In genomic region chr12:112125903-112126302, GRCm38 (mm10) we compare ENCODE assay signal across 11 mouse cellular contexts. TPM values are rescaled to one million over a fixed set of nuclear protein-coding genes. Genes with fewer than 3 reads are reported as not detected.
A peak's percentile ranks its signal among the peaks of the same experiment; 100 is the strongest.
DNase-seq lines count a peak whose midpoint lies in the region; ATAC-seq and TF ChIP-seq lines count a peak whose summit lies in the region.
"Had no signal": no experiment of that assay in that cellular context is flagged by ENCODE, and none has a peak within 500 bp of the region (broad histone marks: within the 10 kb centered on the region; RNA-seq: fewer than 3 reads in every experiment).

No protein-coding gene starts in this region.

- H3K4me3 ChIP-seq in kidney, embryonic 14.5 days (ENCODE audit: low read length) = no peak overlapping the region
- H3K4me3 ChIP-seq in intestine, embryonic 16.5 days (ENCODE audit: low read length) = no peak overlapping the region
- H3K4me3 ChIP-seq in lung, embryonic 15.5 days = no peak overlapping the region
- H3K4me3 ChIP-seq in stomach, postnatal 0 days (ENCODE audit: low read depth, low read length) = no peak overlapping the region

- DNase-seq in kidney, adult 11 months = peak; percentile 72
- DNase-seq in stomach, postnatal 0 days (ENCODE audit: low spot score) = peak; percentile 96
- no peak for DNase-seq in left cerebral cortex, postnatal 14 days (ENCODE audit: low spot score in 2 of 2)
- DNase-seq in gastrocnemius, adult 8-10 months (ENCODE audit: low spot score in 2 of 2) = no peak
- no peak for DNase-seq in layer of hippocampus, postnatal 36 days
- DNase-seq: cerebellum, adult 9-11 months; heart, adult 18-20 months; thymus, postnatal 14 days had no signal

- H3K9ac ChIP-seq in kidney, embryonic 14.5 days (ENCODE audit: low read depth, low read length) = no peak overlapping the region
- no peak overlapping the region; the same call in 1 of the 2 replicates for H3K9ac ChIP-seq in intestine, embryonic 16.5 days (ENCODE audit: low read depth, low read length)
- no peak overlapping the region for H3K9ac ChIP-seq in lung, embryonic 15.5 days
- H3K9ac ChIP-seq in stomach, postnatal 0 days (ENCODE audit: low read length) = no peak overlapping the region

- no peaks in the 10 kb centered on the region for H3K36me3 ChIP-seq in kidney, embryonic 14.5 days (ENCODE audit: control insufficient read depth, insufficient read depth, low read length)
- no peaks in the 10 kb centered on the region for H3K36me3 ChIP-seq in intestine, embryonic 16.5 days (ENCODE audit: control insufficient read depth, insufficient read depth, low read length)
- H3K36me3 ChIP-seq in lung, embryonic 15.5 days = no peaks in the 10 kb centered on the region
- no peaks in the 10 kb centered on the region for H3K36me3 ChIP-seq in stomach, postnatal 0 days (ENCODE audit: control insufficient read depth, insufficient read depth, low read length)

- intact Hi-C loops in left cerebral cortex, postnatal 14 days (cut with DNase I) = no loop called here

- no peak for ATAC-seq in kidney, embryonic 14.5 days (ENCODE audit: low FRiP score, low TSS enrichment)
- ATAC-seq in intestine, embryonic 16.5 days = peak; percentile 8
- peak; percentile 23; the same call in 1 of the 2 replicates for ATAC-seq in lung, embryonic 15.5 days (ENCODE audit: borderline replicate concordance, extremely low read depth, low FRiP score, low TSS enrichment)
- ATAC-seq in stomach, postnatal 0 days (ENCODE audit: low FRiP score, low TSS enrichment) = peak; percentile 86

- WGBS in kidney, embryonic 14.5 days = 64% methylated on average over 14 of the region's 14 CpGs
- WGBS in intestine, embryonic 16.5 days = 60% methylated on average over 14 of the region's 14 CpGs
- WGBS in lung, embryonic 15.5 days = 58% methylated on average over 14 of the region's 14 CpGs
- 39% methylated on average over 14 of the region's 14 CpGs for WGBS in stomach, postnatal 0 days

- H3K4me1 ChIP-seq in kidney, embryonic 14.5 days (ENCODE audit: control insufficient read depth, insufficient read depth, low read length) = 0 out of 2 replicates have a peak, but pooled peaks cover 1% of the 10 kb centered on the region
- H3K4me1 ChIP-seq in intestine, embryonic 16.5 days (ENCODE audit: control insufficient read depth, insufficient read depth, low read length) = peaks cover 26% of the 10 kb centered on the region
- peaks cover 15% of the 10 kb centered on the region for H3K4me1 ChIP-seq in lung, embryonic 15.5 days
- H3K4me1 ChIP-seq in stomach, postnatal 0 days (replicated peaks; ENCODE audit: control insufficient read depth, insufficient read depth) = peaks cover 6% of the 10 kb centered on the region

- TF ChIP-seq EP300 in stomach, postnatal 0 days (optimal IDR thresholded peaks at IDR 0.05) = peak; percentile 86

- no peak for TF ChIP-seq CTCF in stomach, postnatal 0 days (IDR thresholded peaks at IDR 0.05; ENCODE audit: low read depth)

- no peak overlapping the region for H3K4me2 ChIP-seq in kidney, embryonic 14.5 days (replicated peaks; ENCODE audit: low read depth, low read length)
- no peak overlapping the region for H3K4me2 ChIP-seq in intestine, embryonic 16.5 days (ENCODE audit: low read depth, low read length)
- peak overlapping the region; percentile 27; the same call in 1 of the 2 replicates for H3K4me2 ChIP-seq in lung, embryonic 15.5 days
- no peak overlapping the region for H3K4me2 ChIP-seq in stomach, postnatal 0 days (replicated peaks; ENCODE audit: low read depth)

- H3K27ac ChIP-seq in kidney, embryonic 14.5 days (ENCODE audit: low read depth, low read length) = no peak overlapping the region
- H3K27ac ChIP-seq in intestine, embryonic 16.5 days (ENCODE audit: low read length) = peak overlapping the region; percentile 37; the same call in 1 of the 2 replicates
- H3K27ac ChIP-seq in lung, embryonic 15.5 days = peak overlapping the region; percentile 41
- H3K27ac ChIP-seq in stomach, postnatal 0 days (replicated peaks) = peak overlapping the region; percentile 88

- H3K9me3 ChIP-seq in kidney, embryonic 14.5 days (ENCODE audit: control insufficient read depth, low read length) = no peaks in the 10 kb centered on the region
- H3K9me3 ChIP-seq in intestine, embryonic 16.5 days (ENCODE audit: control insufficient read depth, low read length) = no peaks in the 10 kb centered on the region
- no peaks in the 10 kb centered on the region for H3K9me3 ChIP-seq in lung, embryonic 15.5 days
- no peaks in the 10 kb centered on the region for H3K9me3 ChIP-seq in stomach, postnatal 0 days (ENCODE audit: control insufficient read depth, low read length)

- H3K27me3 ChIP-seq in kidney, embryonic 14.5 days (ENCODE audit: control insufficient read depth, insufficient read depth, low read length) = peaks cover 17% of the 10 kb centered on the region
- no peaks in the 10 kb centered on the region; the same call in 1 of the 2 replicates for H3K27me3 ChIP-seq in intestine, embryonic 16.5 days (replicated peaks; ENCODE audit: control insufficient read depth, insufficient read depth, low read length)
- peaks cover 3% of the 10 kb centered on the region for H3K27me3 ChIP-seq in lung, embryonic 15.5 days
- H3K27me3 ChIP-seq in stomach, postnatal 0 days (ENCODE audit: control insufficient read depth, insufficient read depth, low read length) = no peaks in the 10 kb centered on the region

RNA-seq across cellular contexts. Expression of gene Aspg, which starts 19.4 kb away (rescaled TPM):
- 1.1 TPM in 2 replicates for polyA plus RNA-seq in kidney, embryonic 14.5 days (2014; fragmentation: Nextera tagmentation; extraction: Ambion mirVana)
- polyA plus RNA-seq in intestine, embryonic 16.5 days (2015; fragmentation: Nextera tagmentation; extraction: Ambion mirVana) = 38.4 and 40.4 TPM in 2 replicates
- polyA plus RNA-seq in lung, embryonic 15.5 days (2015; fragmentation: Nextera tagmentation; extraction: Ambion mirVana) = 1.7 and 3.4 TPM in 2 replicates
- polyA plus RNA-seq in stomach, postnatal 0 days (2015; fragmentation: Nextera tagmentation; extraction: Ambion mirVana) = 6.0 and 6.9 TPM in 2 replicates
- total RNA-seq in left cerebral cortex, postnatal 14 days (2021) = 1 to 10 TPM; 1.9 to 4.7 TPM
- not detected for total RNA-seq in gastrocnemius, adult 8-10 months (2022)
- total RNA-seq in layer of hippocampus, postnatal 36 days (2021) = 1 to 10 TPM; 1.8 to 2.2 TPM

RNA-seq across cellular contexts. Expression of gene Kif26a, which starts 20.1 kb away (rescaled TPM):
- 2.2 and 3.8 TPM in 2 replicates for polyA plus RNA-seq in kidney, embryonic 14.5 days (2014; fragmentation: Nextera tagmentation; extraction: Ambion mirVana)
- 1.9 and 2.4 TPM in 2 replicates for polyA plus RNA-seq in intestine, embryonic 16.5 days (2015; fragmentation: Nextera tagmentation; extraction: Ambion mirVana)
- polyA plus RNA-seq in lung, embryonic 15.5 days (2015; fragmentation: Nextera tagmentation; extraction: Ambion mirVana) = 3.0 and 3.2 TPM in 2 replicates
- polyA plus RNA-seq in stomach, postnatal 0 days (2015; fragmentation: Nextera tagmentation; extraction: Ambion mirVana) = 0.75 and 0.80 TPM in 2 replicates
- 1 to 10 TPM; 5.8 to 8.1 TPM for total RNA-seq in left cerebral cortex, postnatal 14 days (2021)
- 1 to 10 TPM; 3.4 to 4.5 (median 3.5) TPM for total RNA-seq in gastrocnemius, adult 8-10 months (2022)
- 1 to 10 TPM; 4.4 to 4.5 TPM for total RNA-seq in layer of hippocampus, postnatal 36 days (2021)

Comparison
In these comparisons a context has a peak if more than half of its experiments do, and no peak if none do; other contexts are left out.
1. DNase-seq: peak in kidney, adult 11 months (single experiment) and stomach, postnatal 0 days (single experiment); none in left cerebral cortex, postnatal 14 days (0 of 2), gastrocnemius, adult 8-10 months (0 of 2) and layer of hippocampus, postnatal 36 days (0 of 2).